Mouse (Mus musculus) small intestine, adult 2 months (tissue): ENCODE measurements around the gene Gm45837. TPM values are rescaled to one million over a fixed set of nuclear protein-coding genes. Genes with fewer than 3 reads are reported as not detected.
A peak's percentile ranks its signal among the peaks of the same experiment; 100 is the strongest.

Source experiments
- H3K27ac ChIP-seq: fragments of 200-500 bp; 2 replicates; pipeline ENCODE4 v1.5.1; 2012; ENCODE audit warnings: low read depth, low read length, control low read depth, inconsistent platforms; ENCODE audit not compliant: insufficient read depth
- H3K27me3 ChIP-seq: fragments of 200-500 bp; 2 replicates; pipeline ENCODE4 v1.6.1; 2012; ENCODE audit warnings: mild to moderate bottlenecking, moderate library complexity, low read length, inconsistent platforms; ENCODE audit not compliant: control insufficient read depth, insufficient read depth
- H3K36me3 ChIP-seq: fragments of 200-500 bp; 2 replicates; pipeline ENCODE4 v1.6.1; 2012; ENCODE audit warnings: mild to moderate bottlenecking, low read length, control low read depth, inconsistent platforms; ENCODE audit not compliant: control insufficient read depth, insufficient read depth
- H3K4me1 ChIP-seq: fragments of 200-500 bp; 2 replicates; pipeline ENCODE4 v1.6.1; 2012; ENCODE audit warnings: low read length, inconsistent platforms, mixed read lengths; ENCODE audit not compliant: control insufficient read depth, insufficient read depth, insufficient read length
- H3K4me3 ChIP-seq: fragments of 200-500 bp; 2 replicates; pipeline ENCODE4 v1.5.1; 2012; ENCODE audit warnings: low read depth, mild to moderate bottlenecking, control low read depth, inconsistent platforms, low read length, moderate library complexity
- CTCF ChIP-seq: fragments of 200-500 bp; IDR thresholded peaks from 2 replicates; pipeline ENCODE4 v1.5.1; 2012; ENCODE audit warnings: low read depth, mild to moderate bottlenecking, control low read depth, inconsistent platforms, low read length, moderate library complexity, mixed read lengths; ENCODE audit not compliant: insufficient replicate concordance, insufficient read length; ENCODE audit errors: extremely low read depth
- POLR2A ChIP-seq: fragments of 200-500 bp; IDR thresholded peaks from 2 replicates; pipeline ENCODE4 v1.6.1; 2012; ENCODE audit warnings: low read depth, mild to moderate bottlenecking, control low read depth, inconsistent platforms, low read length, moderate library complexity
- WGBS: fragments of 180-500 bp; shearing (Covaris S2); methylation state at CpG from one replicate; pipeline ENCODE4 v1.1.7; 2018; 5-methylcytosine and 5-hydroxymethylcytosine counted together
- polyA plus RNA-seq: library from polyadenylated mRNA; depleted of rRNA; stranded (reverse); fragments of >200 nt; gene quantifications from 2 replicates; pipeline ENCODE4 v1.2.3, GENCODE M21; 2012

The Gm45837 gene
- polyA plus RNA-seq, 1 experiment, result 0.51 TPM

- Histone ChIP-seq H3K36me3 (no peaks in the 10 kb centered on the region), H3K27ac (no peak overlapping the region), H3K4me3 (no peak overlapping the region), H3K4me1 (0 out of 2 replicates have a peak, but pooled peaks cover under 1% of the 10 kb centered on the region), H3K27me3 (no peaks in the 10 kb centered on the region)
- 46% methylated on average over 10 of the region's 10 CpGs for WGBS
- TF ChIP-seq CTCF (no peak), POLR2A (no peak)
These were observed 88.6 kb downstream of the Gm45837 start for GRCm38 (mm10) chr7:101499251-101499650.

- Histone ChIP-seq H3K4me1 (0 out of 2 replicates have a peak, but pooled peaks cover 4% of the 10 kb centered on the region), H3K36me3 (no peaks in the 10 kb centered on the region), H3K27me3 (0 out of 2 replicates have a peak, but pooled peaks cover 1% of the 10 kb centered on the region), H3K27ac (no peak overlapping the region), H3K4me3 (no peak overlapping the region)
- WGBS, result 69% methylated on average over 9 of the region's 9 CpGs
- TF ChIP-seq CTCF, result no peak
- no peak for TF ChIP-seq POLR2A
These were observed 89.0 kb downstream of the Gm45837 start for GRCm38 (mm10) chr7:101499701-101500100.

GRCm38 (mm10) chr7:101501236-101501635, 90.5 kb downstream of the Gm45837 start:
- Histone ChIP-seq H3K4me3 (no peak overlapping the region), H3K27ac (no peak overlapping the region), H3K36me3 (no peaks in the 10 kb centered on the region), H3K27me3 (0 out of 2 replicates have a peak, but pooled peaks cover 4% of the 10 kb centered on the region), H3K4me1 (0 out of 2 replicates have a peak, but pooled peaks cover 4% of the 10 kb centered on the region)
- TF ChIP-seq POLR2A (no peak), CTCF (no peak)
- WGBS, result 82% methylated on average over 5 of the region's 6 CpGs

- Histone ChIP-seq H3K4me1 (0 out of 2 replicates have a peak, but pooled peaks cover 4% of the 10 kb centered on the region), H3K36me3 (no peaks in the 10 kb centered on the region), H3K4me3 (no peak overlapping the region), H3K27ac (no peak overlapping the region), H3K27me3 (0 out of 2 replicates have a peak, but pooled peaks cover 4% of the 10 kb centered on the region)
- peak; percentile 27; the same call in 1 of the 2 replicates for TF ChIP-seq CTCF
- TF ChIP-seq POLR2A, result no peak
- WGBS, result 58% methylated on average over 6 of the region's 6 CpGs
These were observed 91.0 kb downstream of the Gm45837 start for GRCm38 (mm10) chr7:101501675-101502074.

- 0 out of 2 replicates have a peak, but pooled peaks cover 4% of the 10 kb centered on the region for H3K4me1 ChIP-seq
- H3K36me3 ChIP-seq, result no peaks in the 10 kb centered on the region
- no peak overlapping the region for H3K27ac ChIP-seq
- TF ChIP-seq POLR2A (no peak), CTCF (peak; percentile 63; the same call in 1 of the 2 replicates)
- H3K4me3 ChIP-seq, result no peak overlapping the region
- 24% methylated on average over 8 of the region's 8 CpGs for WGBS
- 0 out of 2 replicates have a peak, but pooled peaks cover 4% of the 10 kb centered on the region for H3K27me3 ChIP-seq
These were observed 92.7 kb downstream of the Gm45837 start for GRCm38 (mm10) chr7:101503351-101503750.

- Histone ChIP-seq H3K27me3 (0 out of 2 replicates have a peak, but pooled peaks cover 4% of the 10 kb centered on the region), H3K4me3 (no peak overlapping the region)
- 28% methylated on average over 7 of the region's 7 CpGs for whole genome bisulfite sequencing
These were observed 93.1 kb downstream of the Gm45837 start for GRCm38 (mm10) chr7:101503803-101504202.

GRCm38 (mm10) chr7:101504507-101504906, 93.8 kb downstream of the Gm45837 start:
- no peak for TF ChIP-seq POLR2A
- no peak for TF ChIP-seq CTCF
- WGBS, result 20% methylated on average over 24 of the region's 24 CpGs
- Histone ChIP-seq H3K4me1 (0 out of 2 replicates have a peak, but pooled peaks cover 4% of the 10 kb centered on the region), H3K27me3 (0 out of 2 replicates have a peak, but pooled peaks cover 4% of the 10 kb centered on the region), H3K36me3 (no peaks in the 10 kb centered on the region), H3K4me3 (peak overlapping the region; percentile 38), H3K27ac (no peak overlapping the region)

More at GRCm38 (mm10) chr7:101503803-101504202, 93.1 kb downstream of the Gm45837 start:
- Histone ChIP-seq H3K4me1 (0 out of 2 replicates have a peak, but pooled peaks cover 4% of the 10 kb centered on the region), H3K27ac (no peak overlapping the region), H3K36me3 (no peaks in the 10 kb centered on the region)
- TF ChIP-seq CTCF, result no peak
- TF ChIP-seq POLR2A, result no peak
